Mouse (Mus musculus) CH12F3 (cell line): ENCODE results near the gene Ncf4.
"Not testable (repeated sequence)": the region's sequence is repeated elsewhere in the genome, so short reads cannot be mapped to it uniquely, and the experiment has no call there.

ENCODE experiments used
- in situ Hi-C: fragments of 300-500 bp; cut with MboI; formaldehyde crosslinking; loops from 2 replicates; pipeline ENCODE4 v1.14.3; 2020; ENCODE audit warnings: low sequenced_read_pairs

The Ncf4 gene

DNA sequence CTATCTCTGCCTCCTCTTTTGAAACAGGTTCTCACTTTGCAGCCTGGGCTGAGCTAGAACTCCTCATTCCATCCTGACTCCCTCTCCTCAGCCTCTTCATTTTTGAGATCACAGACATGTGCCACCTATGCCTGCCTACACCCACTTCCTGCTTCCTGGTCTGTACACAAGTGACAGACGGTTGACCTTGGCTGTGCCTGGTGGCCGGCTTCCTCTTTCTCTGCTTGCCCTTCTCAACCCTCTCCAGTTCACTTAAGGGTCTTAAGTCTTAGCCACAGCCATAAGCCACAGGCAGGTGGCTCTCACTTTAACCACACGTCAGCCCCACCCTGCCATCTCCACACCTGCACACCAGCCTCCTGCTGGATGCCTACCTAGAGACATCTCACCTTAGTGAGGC lies 3.8 kb downstream of the Ncf4 start:
- in situ Hi-C loops, result loop anchor here (5.0 kb wide), 1 partner anchor 84 kb away; no protein-coding TSS in a partner anchor

DNA sequence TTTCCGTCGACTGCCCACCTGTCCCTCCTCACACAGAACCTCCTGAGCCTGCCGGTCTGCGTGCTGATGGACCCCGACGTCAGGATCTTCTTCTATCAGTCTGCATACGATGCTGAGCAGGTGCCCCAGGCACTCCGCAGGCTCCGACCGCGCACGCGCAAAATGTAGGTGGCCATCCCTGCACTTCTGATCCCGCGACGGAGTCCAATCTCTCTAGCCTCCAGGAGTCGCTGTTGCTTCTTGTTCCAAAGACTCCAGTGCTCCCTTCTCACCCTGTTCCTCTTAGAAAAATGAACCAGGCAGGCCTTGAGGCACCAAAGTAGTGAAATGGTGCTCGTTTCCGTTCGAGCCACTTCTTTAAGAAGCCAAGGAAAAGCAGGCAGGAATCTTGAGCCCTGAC lies 10.2 kb downstream of the Ncf4 start:
- in situ Hi-C loops, result no loop called here

DNA sequence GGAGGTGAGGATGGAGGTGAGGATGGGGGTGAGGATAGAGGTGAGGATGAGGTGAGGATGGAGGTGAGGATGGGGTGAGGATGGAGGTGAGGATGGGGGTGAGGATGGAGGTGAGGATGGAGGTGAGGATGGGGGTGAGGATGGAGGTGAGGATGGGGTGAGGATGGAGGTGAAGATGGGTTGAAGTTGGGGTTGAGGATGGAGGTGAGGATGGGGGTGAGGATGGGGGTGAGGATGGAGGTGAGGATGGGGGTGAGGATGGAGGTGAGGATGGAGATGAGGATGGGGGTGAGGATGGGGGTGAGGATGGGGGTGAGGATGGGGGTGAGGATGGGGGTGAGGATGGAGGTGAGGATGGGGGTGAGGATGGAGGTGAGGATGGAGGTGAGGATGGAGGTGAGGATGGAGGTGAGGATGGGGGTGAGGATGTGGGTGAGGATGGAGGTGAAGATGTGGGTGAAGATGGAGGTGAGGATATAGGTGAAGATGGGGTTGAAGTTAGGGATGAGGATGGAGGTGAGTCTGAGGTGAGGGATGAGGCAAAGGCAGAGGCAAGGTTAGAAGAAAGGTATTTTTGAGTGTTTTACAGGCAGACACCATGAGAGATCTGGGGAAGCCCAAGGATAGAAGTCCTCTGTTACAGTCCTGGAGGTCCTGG lies 12.1 kb downstream of the Ncf4 start:
- in situ Hi-C loops, result not testable (repeated sequence)

DNA sequence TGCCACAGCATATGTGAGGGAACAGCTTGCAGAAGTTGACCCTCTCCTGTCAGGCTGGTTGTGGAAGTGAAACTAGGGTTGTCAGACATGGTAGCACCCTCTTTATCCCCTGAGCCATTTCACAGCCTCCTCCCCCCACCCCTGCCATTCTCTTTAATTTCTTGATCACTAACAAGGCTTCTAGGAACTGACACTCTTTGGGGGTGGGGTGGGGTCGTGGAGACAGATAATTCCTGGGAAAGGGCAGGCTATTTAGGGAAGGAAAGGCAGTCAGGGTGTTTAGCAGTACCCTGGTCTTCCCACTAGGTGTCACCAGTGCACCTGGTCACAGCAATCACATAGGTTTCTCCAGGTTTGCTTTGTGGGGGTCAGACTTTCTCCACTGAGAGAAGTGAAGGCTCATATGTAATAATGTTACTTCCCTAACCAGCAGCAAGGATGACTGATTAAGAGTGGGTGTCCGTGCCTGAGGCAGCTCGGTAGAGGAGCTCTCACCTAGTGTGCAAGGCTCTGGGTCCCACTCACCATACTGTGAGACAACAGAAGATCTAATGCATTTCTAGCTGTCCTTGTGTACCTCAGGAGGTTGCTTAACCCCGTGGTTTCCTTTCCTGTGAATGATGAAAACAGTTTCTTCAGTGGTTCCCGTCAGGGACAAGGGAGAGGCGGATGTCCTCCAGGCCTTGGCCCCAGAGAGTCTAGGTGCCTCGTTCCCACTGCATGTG lies 12.9 kb downstream of the Ncf4 start:
- in situ Hi-C loops, result no loop called here

GRCm38 (mm10) chr15:78258246-78258865 lies 13.8 kb downstream of the Ncf4 start:
- in situ Hi-C loops, result no loop called here

DNA sequence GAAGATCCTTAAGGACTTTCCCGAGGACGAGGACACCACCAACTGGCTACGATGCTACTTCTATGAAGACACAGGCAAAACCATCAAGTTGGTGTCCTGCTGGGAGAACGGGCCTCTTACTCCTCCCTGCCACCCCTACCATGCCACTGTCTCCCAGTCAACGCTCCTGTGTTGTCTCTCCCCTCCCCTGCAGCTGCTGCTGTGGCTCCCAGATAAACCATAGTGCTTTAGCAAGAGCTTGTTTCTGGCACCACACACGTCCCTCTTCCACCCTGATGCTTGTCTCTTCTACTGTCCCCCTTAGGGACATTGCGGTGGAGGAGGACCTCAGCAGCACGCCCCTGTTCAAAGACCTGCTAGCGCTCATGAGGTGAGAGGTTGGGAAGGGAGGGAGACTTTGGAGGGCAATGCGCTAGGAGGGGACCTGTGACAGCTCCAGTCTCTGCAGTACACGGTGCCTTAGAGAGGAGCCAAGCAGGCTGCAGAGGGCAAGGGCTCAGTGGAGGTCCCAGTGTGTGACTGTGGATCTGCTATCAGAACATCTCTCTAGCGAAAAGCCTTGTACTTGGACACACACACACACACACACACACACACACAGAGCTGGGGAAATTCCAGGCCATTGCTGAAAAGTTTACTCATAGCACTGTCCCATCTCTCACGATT lies 16.2 kb downstream of the Ncf4 start:
- in situ Hi-C loops, result no loop called here

GRCm38 (mm10) chr15:78263286-78263685 lies 18.7 kb downstream of the Ncf4 start:
- in situ Hi-C loops, result no loop called here

GRCm38 (mm10) chr15:78267441-78267840 lies 22.8 kb downstream of the Ncf4 start:
- in situ Hi-C loops, result no loop called here

DNA sequence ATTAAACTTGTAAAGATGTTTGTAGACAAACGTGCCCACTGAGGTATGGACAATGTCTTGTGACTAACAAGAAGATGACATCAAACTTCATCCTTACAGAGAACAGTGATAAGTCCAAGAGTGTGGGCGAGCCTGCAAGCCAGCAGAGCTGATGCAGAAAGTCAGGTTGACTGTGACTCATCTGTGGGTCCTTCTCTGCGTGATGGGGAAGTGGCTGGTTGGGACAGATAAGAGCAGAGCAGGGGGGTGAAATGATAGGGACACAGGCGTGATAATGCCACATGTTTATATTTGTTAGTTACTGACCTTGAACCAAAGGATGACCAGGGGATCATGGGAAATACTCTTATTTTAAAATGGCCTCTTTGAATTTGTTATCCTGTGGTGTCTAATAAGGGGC lies 23.3 kb downstream of the Ncf4 start:
- in situ Hi-C loops, result no loop called here

- in situ Hi-C loops, result no loop called here
Observed at GRCm38 (mm10) chr15:78271208-78271607, 26.6 kb downstream of the Ncf4 start.

DNA sequence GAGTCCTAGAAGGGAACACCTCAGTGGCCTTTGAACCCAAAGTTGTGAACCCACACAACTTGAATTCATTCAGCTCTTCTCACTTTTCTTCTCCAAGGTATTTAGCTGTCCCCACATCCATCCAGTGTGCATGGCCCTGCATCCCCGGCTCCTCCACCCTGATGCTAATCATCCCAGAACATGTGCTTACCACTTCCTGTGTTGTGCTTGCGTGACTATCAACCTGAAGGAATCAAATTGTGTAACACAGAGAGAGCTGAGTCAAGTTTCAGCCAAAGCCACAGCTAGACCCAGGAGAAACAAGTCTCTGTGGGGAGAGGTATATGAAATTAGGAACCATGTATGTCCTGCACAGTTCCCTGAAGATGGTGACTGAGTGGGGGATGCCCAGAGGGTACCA lies 33.7 kb downstream of the Ncf4 start:
- in situ Hi-C loops, result no loop called here

- in situ Hi-C loops, result no loop called here
Observed at GRCm38 (mm10) chr15:78287941-78288340, 43.3 kb downstream of the Ncf4 start.

- in situ Hi-C loops, result not testable (repeated sequence)
Observed at GRCm38 (mm10) chr15:78289775-78290174, 45.2 kb downstream of the Ncf4 start.

DNA sequence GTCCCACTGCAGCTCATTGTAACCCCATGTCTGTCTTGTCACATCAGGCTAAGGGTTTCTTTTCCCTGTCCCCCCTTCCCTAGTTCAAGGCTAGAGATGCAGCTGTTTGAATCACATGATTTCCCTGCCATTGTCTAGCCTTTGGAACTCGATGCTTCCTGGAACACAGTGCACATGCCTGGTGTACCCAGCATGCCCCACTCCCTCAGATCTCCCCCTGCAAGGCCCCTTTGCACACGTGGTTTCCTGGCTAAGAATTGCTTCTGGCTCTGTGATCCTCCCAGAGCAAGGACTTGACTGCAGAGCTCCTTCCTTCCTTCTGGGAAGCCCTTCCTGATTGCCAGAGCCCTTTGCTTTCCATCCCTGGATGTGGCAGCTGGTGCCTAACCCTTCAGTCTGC lies 48.6 kb downstream of the Ncf4 start:
- in situ Hi-C loops, result not testable (repeated sequence)

- in situ Hi-C loops, result no loop called here
Observed at GRCm38 (mm10) chr15:78293716-78294115, 49.1 kb downstream of the Ncf4 start.

GRCm38 (mm10) chr15:78298558-78298957 lies 54.0 kb downstream of the Ncf4 start:
- in situ Hi-C loops, result no loop called here

DNA sequence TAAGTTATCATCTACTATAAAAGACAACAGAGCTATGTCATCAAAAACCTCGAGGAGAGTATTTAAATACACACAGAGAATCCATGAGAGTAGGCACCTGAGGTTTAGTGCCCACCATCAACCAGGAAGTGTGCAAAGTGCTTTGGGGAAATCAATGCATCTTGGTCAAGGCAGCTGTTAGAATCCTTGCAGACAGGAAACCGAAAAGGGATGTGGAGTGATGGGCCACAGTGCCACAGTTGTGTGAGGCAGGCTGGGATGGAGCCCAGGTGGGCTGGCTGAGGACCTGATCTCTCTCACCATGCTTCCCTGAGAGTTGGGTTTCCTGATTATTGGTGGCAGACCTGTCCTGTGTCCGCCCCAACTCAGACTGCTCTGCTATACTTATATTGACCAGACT lies 55.0 kb downstream of the Ncf4 start:
- in situ Hi-C loops, result no loop called here

- in situ Hi-C loops, result no loop called here
Observed at GRCm38 (mm10) chr15:78300773-78301172, 56.2 kb downstream of the Ncf4 start.

GRCm38 (mm10) chr15:78302718-78303117 lies 58.1 kb downstream of the Ncf4 start:
- in situ Hi-C loops, result no loop called here

DNA sequence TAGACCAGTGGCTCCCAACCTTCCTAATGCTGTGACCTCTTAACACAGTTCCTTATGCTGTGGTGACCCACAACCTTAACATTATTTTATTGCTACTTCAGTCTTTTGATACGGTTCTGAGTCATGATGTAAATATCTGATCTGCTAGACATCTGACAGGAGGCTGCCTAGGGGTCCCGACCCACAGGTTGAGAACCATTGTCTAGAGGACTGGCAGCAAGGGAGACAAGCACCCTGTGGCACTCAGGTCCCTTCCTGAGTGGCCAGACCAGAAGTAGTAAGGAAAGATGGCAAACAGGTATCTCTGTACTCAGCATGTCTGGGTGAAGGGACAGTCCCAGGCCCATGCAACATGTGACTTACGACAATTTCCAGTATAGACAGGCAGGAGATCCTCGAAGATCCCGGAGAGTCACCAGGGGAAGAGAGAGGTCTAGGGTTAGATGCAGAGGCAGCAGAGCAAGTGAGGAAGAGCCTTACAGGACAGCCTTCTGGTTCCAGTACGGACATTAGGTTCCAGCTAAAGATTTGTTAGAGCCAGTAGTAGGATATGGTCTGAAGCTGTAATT lies 59.1 kb downstream of the Ncf4 start:
- in situ Hi-C loops, result no loop called here

- in situ Hi-C loops, result no loop called here
Observed at GRCm38 (mm10) chr15:78305341-78305933, 60.8 kb downstream of the Ncf4 start, which contains the start of gene Csf2rb2. Csf2rb2 (minus strand) TSS chr15:78305721.
